Mouse (Mus musculus): ENCODE results near the gene Cryba4. TPM values are rescaled to one million over a fixed set of nuclear protein-coding genes. Genes with fewer than 3 reads are reported as not detected.

Gene Cryba4
- total RNA-seq, 2 experiments from 2014 or later, result 0.94 to 2.4 TPM

GRCm38 (mm10) chr5:112286984-112287641, 34.8 kb upstream of the Cryba4 start:
- DNase-seq (ENCODE audit: low spot score in 2 of 2), result no peak

GRCm38 (mm10) chr5:112286608-112286983, 34.3 kb upstream of the Cryba4 start:
- no peak for DNase-seq (ENCODE audit: low spot score in 2 of 2)

- no peak for DNase-seq (ENCODE audit: low spot score in 2 of 2)
Measured at GRCm38 (mm10) chr5:112285548-112286085, 33.3 kb upstream of the Cryba4 start.

GRCm38 (mm10) chr5:112284203-112284582, 31.9 kb upstream of the Cryba4 start:
- DNase-seq (ENCODE audit: low spot score in 2 of 2), result no peak

GRCm38 (mm10) chr5:112283543-112284202, 31.4 kb upstream of the Cryba4 start:
- DNase-seq (ENCODE audit: low spot score in 2 of 2), result no peak

- DNase-seq (ENCODE audit: low spot score in 2 of 2), result no peak
Measured at GRCm38 (mm10) chr5:112282780-112283482, 30.6 kb upstream of the Cryba4 start.

GRCm38 (mm10) chr5:112282123-112282779, 29.9 kb upstream of the Cryba4 start:
- no peak for DNase-seq (ENCODE audit: low spot score in 2 of 2)

GRCm38 (mm10) chr5:112281676-112282075, 29.4 kb upstream of the Cryba4 start:
- DNase-seq (ENCODE audit: low spot score in 2 of 2), result no peak

GRCm38 (mm10) chr5:112280863-112281660, 28.7 kb upstream of the Cryba4 start:
- no peak for DNase-seq (ENCODE audit: low spot score in 2 of 2)

- no peak for DNase-seq (ENCODE audit: low spot score in 2 of 2)
Measured at GRCm38 (mm10) chr5:112280151-112280550, 27.8 kb upstream of the Cryba4 start.

- DNase-seq (ENCODE audit: low spot score in 2 of 2), result no peak
Measured at GRCm38 (mm10) chr5:112279181-112280021, 27.1 kb upstream of the Cryba4 start.

- no peak for DNase-seq (ENCODE audit: low spot score in 2 of 2)
Measured at GRCm38 (mm10) chr5:112277906-112278470, 25.7 kb upstream of the Cryba4 start.

GRCm38 (mm10) chr5:112276907-112277348, 24.6 kb upstream of the Cryba4 start:
- DNase-seq (ENCODE audit: low spot score in 2 of 2), result no peak

- peak; percentile 100 for DNase-seq (ENCODE audit: low spot score in 2 of 2)
Measured at GRCm38 (mm10) chr5:112276267-112276873, 24.1 kb upstream of the Cryba4 start, which contains the start of gene Tpst2. Tpst2 (plus strand) TSS chr5:112276691.

GRCm38 (mm10) chr5:112275021-112275804, 22.9 kb upstream of the Cryba4 start:
- no peak for DNase-seq (ENCODE audit: low spot score in 2 of 2)

GRCm38 (mm10) chr5:112273746-112274463, 21.6 kb upstream of the Cryba4 start:
- DNase-seq (ENCODE audit: low spot score in 2 of 2), result no peak

GRCm38 (mm10) chr5:112272934-112273333, 20.6 kb upstream of the Cryba4 start:
- no peak for DNase-seq (ENCODE audit: low spot score in 2 of 2)
